Mouse (Mus musculus) heart, adult 2 months (tissue): ENCODE data around the gene Tgfbr2. TPM values are rescaled to one million over a fixed set of nuclear protein-coding genes. Genes with fewer than 3 reads are reported as not detected.

Source experiments
- DNase-seq, 2 experiments: peaks; one replicate each; pipeline ENCODE4 v3.0.0; 2021
- H3K27ac ChIP-seq: fragments of 200-600 bp; 2 replicates; pipeline ENCODE4 v1.8.1; 2022
- H3K27me3 ChIP-seq: fragments of 200-500 bp; 2 replicates; pipeline ENCODE4 v1.6.1; 2012; ENCODE audit warnings: mild to moderate bottlenecking, low read length, inconsistent platforms, mixed read lengths; ENCODE audit not compliant: control insufficient read depth, insufficient read depth
- H3K36me3 ChIP-seq: fragments of 200-500 bp; 2 replicates; pipeline ENCODE4 v1.6.1; 2012; ENCODE audit warnings: low read length, inconsistent platforms; ENCODE audit not compliant: control insufficient read depth, insufficient read depth
- H3K4me1 ChIP-seq: fragments of 200-500 bp; 2 replicates; pipeline ENCODE4 v1.6.1; 2011; ENCODE audit warnings: low read length; ENCODE audit not compliant: control insufficient read depth, insufficient read depth
- H3K4me3 ChIP-seq: fragments of 200-600 bp; 2 replicates; pipeline ENCODE4 v1.8.1; 2022
- H3K79me2 ChIP-seq: fragments of 200-500 bp; replicated peaks from 2 replicates; pipeline ENCODE4 v1.6.1; 2012; ENCODE audit warnings: mild to moderate bottlenecking, inconsistent platforms, low read length, moderate library complexity, mixed read lengths; ENCODE audit not compliant: control insufficient read depth, insufficient read depth
- H3K9ac ChIP-seq: fragments of 200-500 bp; 2 replicates; pipeline ENCODE4 v1.6.1; 2012; ENCODE audit warnings: low read depth, mild to moderate bottlenecking, control low read depth, inconsistent platforms, low read length, mixed read lengths
- CTCF ChIP-seq: fragments of 200-600 bp; IDR thresholded peaks from 2 replicates; pipeline ENCODE4 v1.8.1; 2022; ENCODE audit warnings: antibody characterized with exemption, mild to moderate bottlenecking, moderate library complexity
- EP300 ChIP-seq: fragments of 200-500 bp; IDR thresholded peaks from 2 replicates; pipeline ENCODE4 v1.6.1; 2011; ENCODE audit warnings: low read depth, low read length, control low read depth; ENCODE audit not compliant: insufficient read depth
- POLR2A ChIP-seq: fragments of 200-500 bp; IDR thresholded peaks from 2 replicates; pipeline ENCODE4 v1.6.1; 2011; ENCODE audit warnings: mild to moderate bottlenecking, low read depth, low read length, control low read depth; ENCODE audit not compliant: insufficient read depth
- WGBS: fragments of 180-500 bp; shearing (Covaris S2); methylation state at CpG from one replicate; pipeline ENCODE4 v1.1.7; 2018; 5-methylcytosine and 5-hydroxymethylcytosine counted together
- intact Hi-C: fragments of 180-260 bp; cut with DNase I; formaldehyde crosslinking; loops from one replicate; pipeline ENCODE4 v1.15.1; 2025
- polyA plus RNA-seq: library from polyadenylated mRNA; depleted of rRNA; stranded (reverse); fragments of >200 nt; gene quantifications from 2 replicates; pipeline ENCODE4 v1.2.3, GENCODE M21; 2012
- total RNA-seq, 2 experiments: library from RNA; stranded (reverse); gene quantifications; 2 replicates each; pipeline ENCODE4 v1.2.3; 2021

Tgfbr2 gene
- total and polyA plus RNA-seq, 3 experiments, result 23.8 to 36.3 (median 32.5) TPM

- H3K4me3 ChIP-seq, result no peak overlapping the region
- no peaks in the 10 kb centered on the region for H3K27me3 ChIP-seq
- no peak overlapping the region for H3K27ac ChIP-seq
- 60% methylated on average over 9 of the region's 9 CpGs for WGBS
- H3K4me1 ChIP-seq, result no peaks in the 10 kb centered on the region
- no peaks in the 10 kb centered on the region for H3K36me3 ChIP-seq
- H3K79me2 ChIP-seq, result no peaks in the 10 kb centered on the region
- intact Hi-C loops, result no loop called here
- TF ChIP-seq CTCF, result no peak
- H3K9ac ChIP-seq, result no peak overlapping the region
- no peak for DNase-seq
Measured at GRCm38 (mm10) chr9:116198488-116198887, 23.3 kb upstream of the Tgfbr2 start.

- Histone ChIP-seq H3K4me3 (no peak overlapping the region), H3K4me1 (no peaks in the 10 kb centered on the region), H3K9ac (no peak overlapping the region), H3K79me2 (no peaks in the 10 kb centered on the region), H3K27ac (no peak overlapping the region), H3K27me3 (no peaks in the 10 kb centered on the region), H3K36me3 (no peaks in the 10 kb centered on the region)
- 91% methylated on average over 11 of the region's 11 CpGs for WGBS
- no peak for TF ChIP-seq CTCF
- TF ChIP-seq EP300, result no peak
- no peak for TF ChIP-seq POLR2A
- no peak for DNase-seq
- intact Hi-C loops, result no loop called here
Measured at GRCm38 (mm10) chr9:116197491-116198170, 22.5 kb upstream of the Tgfbr2 start.

DNA sequence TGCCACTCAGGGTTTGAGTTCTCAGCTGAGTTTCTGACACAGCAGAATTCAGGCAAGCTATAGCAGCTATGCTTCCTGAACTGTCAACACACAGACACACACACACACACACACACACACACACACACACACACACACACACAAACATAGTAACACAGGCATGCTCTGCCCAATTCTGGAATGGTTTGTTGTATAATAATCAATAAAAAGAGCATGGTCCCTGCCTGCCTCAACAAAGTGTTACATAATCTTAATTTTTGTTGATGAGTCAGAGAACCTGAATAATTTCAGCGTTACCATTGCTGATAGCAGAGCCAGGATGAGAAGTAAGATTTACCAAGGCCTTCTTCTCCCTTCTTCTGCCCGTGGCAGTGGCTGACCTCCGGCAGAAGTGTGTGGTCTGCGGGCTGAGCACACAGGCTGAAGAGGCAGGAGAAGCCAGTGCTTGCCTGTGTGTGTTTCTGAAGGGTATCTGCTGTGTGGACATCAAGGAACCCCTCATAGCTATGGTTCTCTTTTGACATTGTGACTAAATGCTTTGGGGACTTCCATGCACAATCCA, 18.8 kb upstream of the Tgfbr2 start:
- H3K9ac ChIP-seq, result no peak overlapping the region
- H3K4me1 ChIP-seq, result no peaks in the 10 kb centered on the region
- H3K79me2 ChIP-seq, result no peaks in the 10 kb centered on the region
- DNase-seq, result no peak
- H3K4me3 ChIP-seq, result no peak overlapping the region
- TF ChIP-seq EP300 (no peak), POLR2A (no peak), CTCF (no peak)
- no peak overlapping the region for H3K27ac ChIP-seq
- no peaks in the 10 kb centered on the region for H3K27me3 ChIP-seq
- WGBS, result 64% methylated on average over 4 of the region's 4 CpGs
- H3K36me3 ChIP-seq, result no peaks in the 10 kb centered on the region
- intact Hi-C loops, result no loop called here

DNA sequence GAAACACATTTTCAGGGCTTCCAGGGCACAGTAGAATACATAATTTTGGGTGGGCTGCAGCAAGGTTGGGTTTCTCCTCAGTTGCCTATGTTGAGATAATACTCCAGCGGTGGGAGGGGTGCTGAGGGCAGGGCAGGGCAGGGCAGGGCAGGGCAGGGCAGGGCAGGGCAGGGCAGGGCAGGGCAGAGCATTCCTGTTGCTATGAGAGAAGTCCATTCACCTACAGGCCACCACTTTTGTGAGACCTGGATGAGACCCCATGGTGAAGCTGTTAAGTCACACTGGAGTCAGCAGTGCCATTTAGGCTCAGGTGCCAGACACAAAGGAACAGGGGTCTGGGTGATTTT, 18.3 kb upstream of the Tgfbr2 start:
- Histone ChIP-seq H3K27me3 (no peaks in the 10 kb centered on the region), H3K4me3 (no peak overlapping the region), H3K4me1 (no peaks in the 10 kb centered on the region), H3K9ac (no peak overlapping the region), H3K27ac (no peak overlapping the region), H3K36me3 (no peaks in the 10 kb centered on the region), H3K79me2 (no peaks in the 10 kb centered on the region)
- TF ChIP-seq EP300, result no peak
- TF ChIP-seq POLR2A, result no peak
- no peak for TF ChIP-seq CTCF
- intact Hi-C loops, result no loop called here
- 84% methylated on average over 1 of the region's 1 CpGs for WGBS
- DNase-seq, result no peak

GRCm38 (mm10) chr9:116192826-116193534, 17.8 kb upstream of the Tgfbr2 start:
- no peak overlapping the region for H3K9ac ChIP-seq
- no peaks in the 10 kb centered on the region for H3K27me3 ChIP-seq
- no peaks in the 10 kb centered on the region for H3K79me2 ChIP-seq
- H3K4me3 ChIP-seq, result no peak overlapping the region
- H3K36me3 ChIP-seq, result no peaks in the 10 kb centered on the region
- intact Hi-C loops, result no loop called here
- H3K4me1 ChIP-seq, result no peaks in the 10 kb centered on the region
- no peak for DNase-seq
- 95% methylated on average over 12 of the region's 12 CpGs for WGBS
- H3K27ac ChIP-seq, result no peak overlapping the region
- no peak for TF ChIP-seq POLR2A
- TF ChIP-seq CTCF, result no peak
- TF ChIP-seq EP300, result no peak

DNA sequence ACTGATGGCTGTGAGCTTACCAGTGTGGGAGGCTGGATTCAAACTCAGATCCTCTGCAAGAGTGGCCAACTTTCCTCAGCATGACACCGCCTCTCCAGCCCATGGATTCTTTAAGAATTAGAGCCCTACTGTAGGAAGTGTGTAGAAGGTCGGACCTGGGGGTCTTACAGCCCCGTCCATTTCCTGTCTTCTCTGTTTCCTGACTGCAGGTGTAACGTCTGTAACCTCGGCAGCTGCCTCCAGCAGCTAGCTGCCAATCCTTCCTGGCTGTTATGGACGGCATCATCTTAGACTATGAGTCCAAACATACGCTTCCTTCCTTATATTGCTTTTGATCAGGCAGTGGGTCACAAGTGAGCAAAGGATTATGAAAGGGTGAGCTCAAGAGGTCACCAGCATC, 17.1 kb upstream of the Tgfbr2 start:
- Histone ChIP-seq H3K79me2 (no peaks in the 10 kb centered on the region), H3K27me3 (no peaks in the 10 kb centered on the region), H3K4me3 (no peak overlapping the region), H3K4me1 (no peaks in the 10 kb centered on the region), H3K36me3 (no peaks in the 10 kb centered on the region), H3K9ac (no peak overlapping the region), H3K27ac (no peak overlapping the region)
- TF ChIP-seq EP300, result no peak
- no peak for TF ChIP-seq POLR2A
- no peak for TF ChIP-seq CTCF
- intact Hi-C loops, result no loop called here
- DNase-seq, result no peak
- 72% methylated on average over 7 of the region's 7 CpGs for WGBS
